Mouse (Mus musculus) liver, embryonic 16.5 days (tissue): ENCODE measurements at regions not wholly inside any gene's neighbourhood (a gene's known extent, or its start where the extent isn't known, plus 50 kb on each side); places are given as distances from the start of the nearest gene placed in this dataset.

ENCODE experiments used
- ATAC-seq: fragments of 200-750 bp; cut with Nextera tagmentation; 2 replicates; pipeline ENCODE4 v1.8.0; 2017; ENCODE audit warnings: low read depth, mild to moderate bottlenecking, moderate number of reproducible peaks, moderate library complexity
- H3K27ac ChIP-seq: fragments of 300-500 bp; sonication (generic); 2 replicates; pipeline ENCODE4 v1.5.1; 2014; ENCODE audit warnings: mild to moderate bottlenecking, low read length
- H3K27me3 ChIP-seq: fragments of 300-500 bp; sonication (generic); 2 replicates; pipeline ENCODE4 v1.6.1; 2014; ENCODE audit warnings: low read depth, low read length, mixed read lengths; ENCODE audit not compliant: control insufficient read depth, insufficient read depth
- H3K36me3 ChIP-seq: fragments of 300-500 bp; sonication (generic); 2 replicates; pipeline ENCODE4 v1.6.1; 2014; ENCODE audit warnings: mild to moderate bottlenecking; ENCODE audit not compliant: control insufficient read depth, insufficient read depth
- H3K4me1 ChIP-seq: fragments of 300-500 bp; sonication (generic); 2 replicates; pipeline ENCODE4 v1.6.1; 2014; ENCODE audit warnings: low read depth, low read length, mixed read lengths; ENCODE audit not compliant: control insufficient read depth
- H3K4me2 ChIP-seq: fragments of 300-500 bp; sonication (generic); 2 replicates; pipeline ENCODE4 v1.6.1; 2014; ENCODE audit warnings: low read depth, low read length, mixed read lengths
- H3K4me3 ChIP-seq: fragments of 300-500 bp; sonication (generic); 2 replicates; pipeline ENCODE4 v1.5.1; 2014; ENCODE audit warnings: low read depth, mild to moderate bottlenecking, low read length
- H3K9ac ChIP-seq: fragments of 300-500 bp; sonication (generic); 2 replicates; pipeline ENCODE4 v1.6.1; 2014; ENCODE audit warnings: low read depth, low read length
- H3K9me3 ChIP-seq: fragments of 300-500 bp; sonication (generic); replicated peaks from 2 replicates; pipeline ENCODE4 v1.6.1; 2016; ENCODE audit warnings: low read length; ENCODE audit not compliant: control insufficient read depth
- WGBS: fragments of 180-500 bp; shearing (Covaris S2); extraction: QIAGEN DNeasy Blood & Tissue Kit; methylation state at CpG from one replicate; pipeline ENCODE4 v1.1.7; 2014; ENCODE audit not compliant: insufficient replicate concordance; 5-methylcytosine and 5-hydroxymethylcytosine counted together

DNA sequence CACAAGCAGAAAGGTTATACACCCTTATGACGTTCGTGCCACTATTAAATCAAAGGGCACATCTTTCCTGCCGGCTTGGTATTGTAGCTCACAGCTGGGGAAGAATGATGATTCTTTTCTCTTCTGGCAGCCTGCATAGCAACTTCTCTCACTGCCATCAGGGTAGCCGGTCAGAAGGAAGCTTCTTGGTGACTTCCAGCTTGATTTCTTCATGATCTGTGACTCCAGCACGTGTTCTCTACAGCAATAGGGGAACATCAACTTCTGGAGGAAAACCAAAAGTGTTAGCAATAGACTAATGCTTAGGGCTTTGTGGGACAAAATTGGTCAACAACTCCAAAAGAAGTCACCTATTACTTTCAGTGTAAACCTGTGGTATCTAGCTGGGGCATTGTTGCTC lies 202.9 kb upstream of the Rgs18 start:
- H3K36me3 ChIP-seq, result no peaks in the 10 kb centered on the region
- no peaks in the 10 kb centered on the region for H3K9me3 ChIP-seq
- no peak overlapping the region for H3K9ac ChIP-seq
- no peaks in the 10 kb centered on the region for H3K4me1 ChIP-seq
- no peaks in the 10 kb centered on the region for H3K27me3 ChIP-seq
- WGBS, result 47% methylated on average over 5 of the region's 5 CpGs
- no peak overlapping the region for H3K4me2 ChIP-seq
- no peak for ATAC-seq
- H3K4me3 ChIP-seq, result no peak overlapping the region
- no peak overlapping the region for H3K27ac ChIP-seq

DNA sequence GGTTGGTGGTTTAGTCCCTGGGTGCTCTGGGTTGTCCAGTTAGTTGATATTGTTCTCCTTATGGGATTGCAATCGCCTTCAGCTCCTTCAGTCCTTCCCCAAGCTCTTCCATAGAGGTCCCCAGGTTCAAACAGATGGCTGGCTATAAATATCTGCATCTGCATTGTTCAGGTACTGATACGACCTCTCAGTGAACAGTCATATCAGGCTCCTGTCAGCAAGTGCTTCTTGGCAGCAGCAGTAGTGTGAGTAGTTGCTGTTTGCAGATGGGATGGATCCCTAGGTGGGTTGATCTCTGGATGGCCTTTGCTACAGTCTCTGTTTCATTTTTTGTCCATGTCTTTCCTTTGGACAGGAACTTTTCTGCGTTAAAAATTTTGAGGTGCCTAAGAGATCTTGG lies 190.5 kb upstream of the Rgs18 start:
- 49% methylated on average over 3 of the region's 3 CpGs for WGBS
- no peak for ATAC-seq

DNA sequence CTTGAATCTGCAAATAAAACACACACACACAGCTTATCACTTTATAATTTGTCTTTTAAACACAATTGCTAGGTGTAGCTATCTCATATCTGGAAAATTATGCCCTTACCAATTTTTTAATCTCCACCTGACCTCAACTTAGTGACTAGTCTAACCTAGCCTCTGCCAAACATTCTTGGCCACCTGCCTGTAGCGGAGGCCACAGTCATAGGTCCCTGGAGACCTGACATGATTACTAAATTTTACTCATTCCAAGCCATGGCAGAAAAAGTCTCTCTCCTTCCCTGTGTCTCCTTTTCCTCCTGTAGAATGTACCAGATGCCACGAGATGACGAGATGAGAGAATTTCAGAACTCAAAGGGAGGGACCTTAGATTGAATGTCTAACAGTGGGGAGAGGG lies 163.8 kb upstream of the Rgs18 start:
- WGBS, result 65% methylated on average over 3 of the region's 3 CpGs
- ATAC-seq, result no peak
- Histone ChIP-seq H3K4me1 (no peaks in the 10 kb centered on the region), H3K27ac (no peak overlapping the region), H3K9me3 (no peaks in the 10 kb centered on the region), H3K9ac (no peak overlapping the region), H3K4me2 (no peak overlapping the region), H3K4me3 (no peak overlapping the region), H3K27me3 (no peaks in the 10 kb centered on the region), H3K36me3 (no peaks in the 10 kb centered on the region)

More for the DNA sequence above, 190.5 kb upstream of the Rgs18 start:
- Histone ChIP-seq H3K9ac (no peak overlapping the region), H3K36me3 (no peaks in the 10 kb centered on the region), H3K4me2 (no peak overlapping the region), H3K4me3 (no peak overlapping the region), H3K9me3 (no peaks in the 10 kb centered on the region), H3K27me3 (no peaks in the 10 kb centered on the region), H3K27ac (no peak overlapping the region), H3K4me1 (no peaks in the 10 kb centered on the region)

DNA sequence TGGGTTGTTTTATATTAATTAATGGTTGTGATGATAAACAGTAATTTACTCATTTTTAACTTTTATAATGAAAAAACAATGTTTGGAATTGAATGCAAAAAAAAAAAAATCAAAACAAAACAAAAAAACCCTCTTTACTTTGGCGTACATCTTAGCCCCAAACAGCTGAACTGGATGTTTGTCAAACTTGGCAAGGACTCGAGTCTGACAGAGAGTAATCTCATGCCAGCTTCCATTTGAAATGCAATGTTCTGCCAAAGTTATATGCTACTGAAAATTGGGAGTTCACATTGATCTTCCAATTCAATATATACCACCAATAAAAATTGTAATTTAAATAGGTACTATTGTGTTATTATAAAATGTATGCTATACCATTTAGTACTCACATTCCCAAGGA lies 150.9 kb upstream of the Rgs18 start:
- no peak overlapping the region for H3K27ac ChIP-seq
- no peak for ATAC-seq
- H3K27me3 ChIP-seq, result no peaks in the 10 kb centered on the region
- no peaks in the 10 kb centered on the region for H3K36me3 ChIP-seq
- no peaks in the 10 kb centered on the region for H3K9me3 ChIP-seq
- no peak overlapping the region for H3K4me3 ChIP-seq
- no peaks in the 10 kb centered on the region for H3K4me1 ChIP-seq
- no peak overlapping the region for H3K4me2 ChIP-seq
- no peak overlapping the region for H3K9ac ChIP-seq
- WGBS, result 66% methylated on average over 2 of the region's 2 CpGs

DNA sequence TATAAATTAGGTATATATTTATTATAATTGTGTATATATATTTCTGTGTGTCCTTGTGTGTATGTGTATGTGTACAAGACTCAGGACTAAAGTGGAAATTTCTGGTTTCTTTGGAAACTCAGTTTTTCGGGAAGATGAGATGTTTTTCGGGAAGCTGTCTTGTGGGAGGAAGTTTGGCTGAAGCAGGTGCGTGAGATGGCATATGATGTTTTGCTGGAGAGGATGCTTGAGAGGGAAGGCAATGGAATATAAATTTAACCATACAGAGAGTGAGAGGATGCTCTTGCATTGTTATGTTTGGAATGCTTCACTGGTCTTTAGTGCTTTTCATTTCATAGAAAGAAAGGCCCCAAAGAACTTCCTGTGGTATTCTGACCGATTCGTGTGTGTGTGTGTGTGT lies 141.3 kb upstream of the Rgs18 start:
- ATAC-seq, result no peak
- 63% methylated on average over 5 of the region's 5 CpGs for WGBS
- H3K4me3 ChIP-seq, result no peak overlapping the region
- no peaks in the 10 kb centered on the region for H3K4me1 ChIP-seq
- H3K27me3 ChIP-seq, result no peaks in the 10 kb centered on the region
- H3K4me2 ChIP-seq, result no peak overlapping the region
- H3K9me3 ChIP-seq, result no peaks in the 10 kb centered on the region
- H3K9ac ChIP-seq, result no peak overlapping the region
- no peaks in the 10 kb centered on the region for H3K36me3 ChIP-seq
- no peak overlapping the region for H3K27ac ChIP-seq

DNA sequence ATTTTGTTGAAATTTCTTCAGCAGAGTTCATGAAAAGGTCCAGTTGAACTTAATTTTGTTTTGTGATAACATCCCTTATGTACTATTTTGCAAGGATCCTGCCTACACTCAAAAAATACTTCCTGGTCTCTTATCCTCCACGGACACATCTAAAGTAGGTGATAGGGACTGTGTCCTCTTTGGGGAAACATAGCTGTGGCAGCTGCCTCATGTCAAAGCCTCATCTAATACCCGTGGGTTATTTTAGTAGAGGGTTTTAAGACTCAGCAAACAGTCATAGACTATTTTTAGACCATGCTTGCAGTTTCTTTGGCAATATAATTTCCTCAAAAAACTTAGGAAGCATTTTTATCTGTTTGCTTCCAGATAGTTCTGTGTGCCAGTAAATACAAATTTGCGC lies 127.8 kb upstream of the Rgs18 start:
- no peaks in the 10 kb centered on the region for H3K36me3 ChIP-seq
- H3K4me1 ChIP-seq, result no peaks in the 10 kb centered on the region
- no peaks in the 10 kb centered on the region for H3K27me3 ChIP-seq
- no peaks in the 10 kb centered on the region for H3K9me3 ChIP-seq
- H3K9ac ChIP-seq, result no peak overlapping the region
- no peak for ATAC-seq
- no peak overlapping the region for H3K27ac ChIP-seq
- H3K4me2 ChIP-seq, result no peak overlapping the region
- H3K4me3 ChIP-seq, result no peak overlapping the region
- WGBS, result 29% methylated on average over 3 of the region's 3 CpGs

DNA sequence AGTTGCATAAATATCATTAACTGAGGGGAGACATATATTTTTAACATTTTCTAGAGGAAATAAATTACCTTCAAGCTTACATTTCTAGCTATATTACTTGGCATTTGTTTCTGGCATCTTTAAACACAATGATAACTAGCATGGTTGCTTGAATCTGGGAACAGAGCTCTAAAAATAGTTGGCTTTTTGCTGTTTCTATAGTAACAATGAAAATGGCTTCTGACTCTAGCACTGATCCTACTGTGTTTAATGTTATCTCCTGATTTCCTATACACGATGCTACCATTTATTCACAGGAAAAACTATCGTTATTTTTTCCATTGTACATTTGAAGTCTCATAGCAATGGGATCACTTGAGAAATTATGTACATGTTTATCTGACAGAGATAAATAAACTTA lies 108.4 kb upstream of the Rgs18 start:
- Histone ChIP-seq H3K27me3 (no peaks in the 10 kb centered on the region), H3K9ac (no peak overlapping the region), H3K36me3 (no peaks in the 10 kb centered on the region), H3K27ac (no peak overlapping the region), H3K4me1 (no peaks in the 10 kb centered on the region), H3K4me3 (no peak overlapping the region), H3K4me2 (no peak overlapping the region), H3K9me3 (no peaks in the 10 kb centered on the region)
- WGBS, result 63% methylated on average over 2 of the region's 2 CpGs
- ATAC-seq, result no peak

DNA sequence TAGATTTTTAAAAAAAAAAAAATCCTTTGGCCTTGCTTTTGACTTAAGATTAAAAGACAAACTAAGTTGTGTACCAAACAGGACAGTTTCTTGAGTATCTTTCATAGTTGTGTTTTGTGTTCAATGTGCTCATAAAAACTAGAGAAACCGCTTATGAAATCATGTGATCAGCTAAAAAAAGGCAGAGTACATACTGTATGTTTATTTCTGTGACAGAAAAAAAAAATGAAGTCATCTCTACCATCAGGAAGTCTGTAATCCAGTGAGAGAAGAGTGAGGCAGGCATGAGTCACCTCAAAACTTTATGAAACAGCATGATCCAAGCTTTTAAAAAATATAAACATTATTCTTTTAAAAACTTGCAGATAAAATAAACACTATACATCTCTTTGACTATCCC lies 86.9 kb upstream of the Rgs18 start:
- 53% methylated on average over 1 of the region's 1 CpGs for WGBS

More for the DNA sequence above, 86.9 kb upstream of the Rgs18 start:
- no peak overlapping the region for H3K27ac ChIP-seq
- H3K4me3 ChIP-seq, result no peak overlapping the region
- no peaks in the 10 kb centered on the region for H3K9me3 ChIP-seq
- no peak for ATAC-seq
- no peak overlapping the region for H3K9ac ChIP-seq
- no peaks in the 10 kb centered on the region for H3K27me3 ChIP-seq
- H3K4me2 ChIP-seq, result no peak overlapping the region
- no peaks in the 10 kb centered on the region for H3K4me1 ChIP-seq
- no peaks in the 10 kb centered on the region for H3K36me3 ChIP-seq
